Mouse (Mus musculus) colon, adult 2 months (tissue): Measurements from ENCODE around the gene Ssty2. TPM values are rescaled to one million over a fixed set of nuclear protein-coding genes. Genes with fewer than 3 reads are reported as not detected.

Experiments used
- polyA plus RNA-seq: library from polyadenylated mRNA; depleted of rRNA; stranded (reverse); fragments of >200 nt; gene quantifications from 2 replicates; pipeline ENCODE4 v1.2.3, GENCODE M21; 2012; rRNA removed

Gene Ssty2
- not detected in 2 replicates for polyA plus RNA-seq

GRCm38 (mm10) chrY:67047972-67048371, at the start of gene Ssty2:
TSS of gene Ssty2 (minus strand) at chrY:67048072.

